Mouse (Mus musculus) MEL (cell line): ENCODE measurements around the gene Pitpnb. TPM values are rescaled to one million over a fixed set of nuclear protein-coding genes. Genes with fewer than 3 reads are reported as not detected.

ENCODE experiments used
- DNase-seq: peaks from one replicate; pipeline ENCODE4 v3.0.0; 2011; ENCODE audit warnings: low read depth, low spot score
- H3K27ac ChIP-seq: 2 replicates; pipeline ENCODE4 v1.5.1; 2012; ENCODE audit warnings: low read depth, mild to moderate bottlenecking, control low read depth, low read length, moderate library complexity; ENCODE audit not compliant: control insufficient read depth
- H3K27me3 ChIP-seq, 2 experiments: fragments of 150-350 bp in 1 of 2; sonication (generic) in 1 of 2; 2 replicates each; pipeline ENCODE4 v1.6.1; 2012; ENCODE audit warnings: low read length in 2 of 2, mild to moderate bottlenecking in 2 of 2, improper control_type of control experiment in 1 of 2, moderate library complexity in 1 of 2; ENCODE audit not compliant: insufficient read depth in 2 of 2, control insufficient read depth in 1 of 2
- H3K36me3 ChIP-seq, 2 experiments: 2 replicates each; pipeline ENCODE4 v1.6.1; 2012 to 2014; ENCODE audit warnings: low read length in 2 of 2, improper control_type of control experiment in 1 of 2, inconsistent platforms in 1 of 2, mild to moderate bottlenecking in 1 of 2; ENCODE audit not compliant: insufficient read depth in 2 of 2, control insufficient read depth in 1 of 2
- H3K4me1 ChIP-seq, 2 experiments: fragments of 150-350 bp in 1 of 2; sonication (generic) in 1 of 2; 2 replicates each; pipeline ENCODE4 v1.6.1; 2012; ENCODE audit warnings: low read length in 2 of 2, improper control_type of control experiment in 1 of 2, mild to moderate bottlenecking in 1 of 2; ENCODE audit not compliant: insufficient read depth in 2 of 2, control insufficient read depth in 1 of 2
- H3K4me3 ChIP-seq, 2 experiments: fragments of 150-350 bp in 1 of 2; sonication (generic) in 1 of 2; 2 replicates each; pipeline ENCODE4 v1.5.1; 2012; ENCODE audit warnings: low read depth in 2 of 2, low read length in 2 of 2, mild to moderate bottlenecking in 2 of 2, moderate library complexity in 2 of 2, control low read depth in 1 of 2, improper control_type of control experiment in 1 of 2; ENCODE audit not compliant: control insufficient read depth in 1 of 2, insufficient read depth in 1 of 2
- H3K79me2 ChIP-seq: 2 replicates; pipeline ENCODE4 v1.6.1; 2012; ENCODE audit warnings: mild to moderate bottlenecking, low read length, moderate library complexity; ENCODE audit not compliant: control insufficient read depth, poor library complexity, insufficient read depth
- H3K9ac ChIP-seq: 2 replicates; pipeline ENCODE4 v1.6.1; 2012; ENCODE audit warnings: low read depth, mild to moderate bottlenecking, control low read depth, low read length, moderate library complexity; ENCODE audit not compliant: control insufficient read depth, poor library complexity, severe bottlenecking
- H3K9me3 ChIP-seq: fragments of 150-350 bp; sonication (generic); replicated peaks from 2 replicates; pipeline ENCODE4 v1.6.1; 2012; ENCODE audit warnings: mild to moderate bottlenecking, low read length, improper control_type of control experiment, moderate library complexity; ENCODE audit not compliant: insufficient read depth
- BHLHE40 ChIP-seq: IDR thresholded peaks from 2 replicates; pipeline ENCODE4 v1.6.1; 2012; ENCODE audit warnings: low read depth, mild to moderate bottlenecking, inconsistent platforms, low read length, improper control_type of control experiment, borderline replicate concordance
- CTCF ChIP-seq, 3 experiments: IDR thresholded peaks in 2 of 3; conservative IDR thresholded peaks in 1 of 3; 2 replicates each; pipeline ENCODE4 v1.5.1; 2011 to 2012; ENCODE audit warnings: low read length in 3 of 3, low read depth in 2 of 3, mild to moderate bottlenecking in 2 of 3, improper control_type of control experiment in 1 of 3, inconsistent platforms in 1 of 3, mixed read lengths in 1 of 3, moderate library complexity in 1 of 3; ENCODE audit not compliant: control insufficient read depth in 1 of 3, insufficient read depth in 1 of 3, poor library complexity in 1 of 3, severe bottlenecking in 1 of 3
- E2F4 ChIP-seq: IDR thresholded peaks from 2 replicates; pipeline ENCODE4 v1.6.1; 2011; ENCODE audit warnings: low read depth, low read length, improper control_type of control experiment, borderline replicate concordance
- ELF1 ChIP-seq: IDR thresholded peaks from 2 replicates; pipeline ENCODE4 v1.6.1; 2014; ENCODE audit warnings: low read depth, mild to moderate bottlenecking, inconsistent platforms, low read length, improper control_type of control experiment, moderate library complexity
- EP300 ChIP-seq, 2 experiments: IDR thresholded peaks; 2 replicates each; pipeline ENCODE4 v1.6.1; 2011; ENCODE audit warnings: improper control_type of control experiment in 2 of 2, low read length in 2 of 2, low read depth in 1 of 2, mild to moderate bottlenecking in 1 of 2
- ETS1 ChIP-seq: IDR thresholded peaks from 2 replicates; pipeline ENCODE4 v1.6.1; 2012; ENCODE audit warnings: low read depth, mild to moderate bottlenecking, inconsistent platforms, low read length, improper control_type of control experiment, moderate library complexity
- GABPA ChIP-seq: IDR thresholded peaks from 2 replicates; pipeline ENCODE4 v1.6.1; 2012; ENCODE audit warnings: low read depth, mild to moderate bottlenecking, inconsistent platforms, low read length, improper control_type of control experiment, moderate library complexity
- MAZ ChIP-seq: IDR thresholded peaks from 2 replicates; pipeline ENCODE4 v1.6.1; 2012; ENCODE audit warnings: low read depth, mild to moderate bottlenecking, inconsistent platforms, low read length, improper control_type of control experiment
- MXI1 ChIP-seq: IDR thresholded peaks from 2 replicates; pipeline ENCODE4 v1.6.1; 2011; ENCODE audit warnings: mild to moderate bottlenecking, low read depth, low read length, improper control_type of control experiment
- MYB ChIP-seq: IDR thresholded peaks from 2 replicates; pipeline ENCODE4 v1.6.1; 2011; ENCODE audit warnings: mild to moderate bottlenecking, low read depth, low read length, improper control_type of control experiment
- MYC ChIP-seq: IDR thresholded peaks from 2 replicates; pipeline ENCODE4 v1.6.1; 2011; ENCODE audit warnings: low read depth, mild to moderate bottlenecking, low read length, improper control_type of control experiment, moderate library complexity
- POLR2A ChIP-seq, 2 experiments: IDR thresholded peaks; 2 replicates each; pipeline ENCODE4 v1.6.1; 2011 to 2012; ENCODE audit warnings: low read length in 2 of 2, mild to moderate bottlenecking in 2 of 2, control low read depth in 1 of 2, improper control_type of control experiment in 1 of 2, low read depth in 1 of 2, moderate library complexity in 1 of 2; ENCODE audit not compliant: control insufficient read depth in 1 of 2, insufficient read depth in 1 of 2, poor library complexity in 1 of 2
- POLR2AphosphoS5 ChIP-seq: IDR thresholded peaks from 2 replicates; pipeline ENCODE4 v1.6.1; 2012; ENCODE audit warnings: low read depth, borderline replicate concordance, mild to moderate bottlenecking, inconsistent platforms, low read length, moderate library complexity, mixed read lengths
- RAD21 ChIP-seq: IDR thresholded peaks from 2 replicates; pipeline ENCODE4 v1.6.1; 2011; ENCODE audit warnings: mild to moderate bottlenecking, low read depth, low read length, improper control_type of control experiment
- SIN3A ChIP-seq: IDR thresholded peaks from 2 replicates; pipeline ENCODE4 v1.6.1; 2012; ENCODE audit warnings: low read length, improper control_type of control experiment, inconsistent platforms
- TAL1 ChIP-seq: IDR thresholded peaks from 2 replicates; pipeline ENCODE4 v1.6.1; 2012; ENCODE audit warnings: mild to moderate bottlenecking, inconsistent platforms, low read length, moderate library complexity, mixed read lengths
- TCF12 ChIP-seq: IDR thresholded peaks from 2 replicates; pipeline ENCODE4 v1.6.1; 2014; ENCODE audit warnings: low read depth, mild to moderate bottlenecking, inconsistent platforms, low read length, improper control_type of control experiment, moderate library complexity
- USF2 ChIP-seq, 2 experiments: IDR thresholded peaks; 2 replicates each; pipeline ENCODE4 v1.6.1; 2011 to 2012; ENCODE audit warnings: improper control_type of control experiment in 2 of 2, low read length in 2 of 2, borderline replicate concordance in 1 of 2, inconsistent platforms in 1 of 2, low read depth in 1 of 2, mild to moderate bottlenecking in 1 of 2; ENCODE audit not compliant: insufficient read depth in 1 of 2
- ZKSCAN1 ChIP-seq: IDR thresholded peaks from 2 replicates; pipeline ENCODE4 v1.6.1; 2012; ENCODE audit warnings: low read depth, mild to moderate bottlenecking, inconsistent platforms, low read length, improper control_type of control experiment, moderate library complexity
- ZMIZ1 ChIP-seq: IDR thresholded peaks from 2 replicates; pipeline ENCODE4 v1.6.1; 2012; ENCODE audit warnings: low read depth, mild to moderate bottlenecking, inconsistent platforms, low read length, improper control_type of control experiment, moderate library complexity
- polyA plus RNA-seq, 2 experiments: library from polyadenylated mRNA; stranded (reverse) in 1 of 2; unstranded in 1 of 2; fragments of >175 nt in 1 of 2; fragments of >200 nt in 1 of 2; gene quantifications; 2 replicates each; pipeline versions ENCODE4 v1.2.1 to v1.2.4; 2012; ENCODE audit warnings: low replicate concordance in 2 of 2, low read depth in 1 of 2; ENCODE audit not compliant: insufficient read length in 2 of 2, insufficient read depth in 1 of 2, missing spikeins in 1 of 2
- total RNA-seq: library from RNA; depleted of rRNA; stranded (reverse); fragments of 300-350 nt; gene quantifications from 2 replicates; pipeline ENCODE4 v1.2.3, GENCODE M21; 2012

Gene Pitpnb
- total and polyA plus RNA-seq, 3 experiments = 21.8 to 111 (median 88.5) TPM

DNA sequence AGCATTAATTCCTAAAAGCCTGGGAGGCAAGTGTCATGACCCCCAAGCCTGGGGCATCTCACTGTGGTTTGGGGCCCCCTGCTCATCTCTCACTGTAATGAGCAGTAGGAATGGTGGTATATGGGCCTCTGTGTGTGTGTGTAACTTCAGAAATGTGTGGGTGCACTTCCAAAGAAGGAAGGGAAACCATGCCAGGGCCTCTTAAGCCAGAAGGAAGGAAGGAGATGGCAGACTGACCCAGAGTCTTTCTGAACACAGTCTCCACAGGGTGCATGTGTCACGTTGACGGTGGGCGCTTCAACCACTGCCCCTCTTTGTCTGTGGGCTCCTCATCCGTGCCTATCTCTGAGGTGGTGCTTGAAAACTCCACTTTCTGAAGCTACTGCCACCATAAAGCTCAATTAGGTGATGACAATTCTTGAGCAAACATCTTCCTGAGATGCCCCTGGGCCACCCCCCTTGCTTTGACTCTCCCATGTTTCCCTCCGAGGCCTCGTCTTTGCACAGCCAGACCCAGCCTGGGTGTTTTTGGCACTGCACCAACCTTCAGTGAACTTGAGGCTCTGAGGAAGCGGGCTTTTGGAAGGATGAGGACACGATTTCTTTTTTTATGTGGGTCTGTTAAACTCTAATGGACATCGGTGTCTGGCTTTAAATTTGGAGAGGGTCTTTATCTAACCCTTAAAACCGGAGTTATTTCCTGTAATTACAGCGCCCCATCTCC lies 100.6 kb downstream of the Pitpnb start:
- Histone ChIP-seq H3K36me3 (no peaks in the 10 kb centered on the region), H3K27ac (no peak overlapping the region), H3K9ac (no peak overlapping the region), H3K9me3 (no peaks in the 10 kb centered on the region), H3K4me3 (no peak overlapping the region), H3K4me1 (no peaks in the 10 kb centered on the region), H3K27me3 (no peaks in the 10 kb centered on the region), H3K79me2 (no peaks in the 10 kb centered on the region)
- no peak for DNase-seq
- TF ChIP-seq GABPA = no peak
- no peak for TF ChIP-seq CTCF (IDR thresholded peaks at IDR 0.05 in 2 of 3, conservative IDR thresholded peaks at IDR 0.05 in 1 of 3; ENCODE audit: control insufficient read depth in 1 of 3, insufficient read depth in 1 of 3, low read depth in 2 of 3, low read length in 3 of 3, poor library complexity in 1 of 3, severe bottlenecking in 1 of 3)
- TF ChIP-seq MAZ = no peak
- TF ChIP-seq E2F4 = no peak
- no peak for TF ChIP-seq EP300 (IDR thresholded peaks at IDR 0.05; ENCODE audit: low read depth in 1 of 2, low read length in 2 of 2)
- TF ChIP-seq POLR2AphosphoS5 = no peak
- no peak for TF ChIP-seq ZKSCAN1
- TF ChIP-seq POLR2A (IDR thresholded peaks at IDR 0.05; ENCODE audit: control insufficient read depth in 1 of 2, insufficient read depth in 1 of 2, low read depth in 1 of 2, low read length in 2 of 2, poor library complexity in 1 of 2) = no peak
- TF ChIP-seq BHLHE40 = no peak
- no peak for TF ChIP-seq MYC
- TF ChIP-seq RAD21 = no peak
- no peak for TF ChIP-seq USF2 (IDR thresholded peaks at IDR 0.05; ENCODE audit: borderline replicate concordance in 1 of 2, insufficient read depth in 1 of 2, low read depth in 1 of 2, low read length in 2 of 2)
- TF ChIP-seq MYB = no peak

GRCm38 (mm10) chr5:111432842-111433241 lies 102.3 kb downstream of the Pitpnb start:
- Histone ChIP-seq H3K4me3 (no peak overlapping the region), H3K4me1 (no peaks in the 10 kb centered on the region), H3K36me3 (no peaks in the 10 kb centered on the region), H3K9ac (no peak overlapping the region), H3K27me3 (no peaks in the 10 kb centered on the region), H3K79me2 (no peaks in the 10 kb centered on the region), H3K27ac (no peak overlapping the region), H3K9me3 (no peaks in the 10 kb centered on the region)
- TF ChIP-seq TAL1 = no peak
- no peak for TF ChIP-seq ETS1
- TF ChIP-seq TCF12 = no peak
- no peak for TF ChIP-seq E2F4
- no peak for TF ChIP-seq ELF1
- TF ChIP-seq MXI1 = no peak
- no peak for TF ChIP-seq MYB
- no peak for TF ChIP-seq ZKSCAN1
- no peak for TF ChIP-seq SIN3A
- TF ChIP-seq MYC = no peak
- TF ChIP-seq ZMIZ1 = no peak
- DNase-seq = no peak
